Mouse (Mus musculus) liver, adult 2 months (tissue): Measurements from ENCODE around the gene Rpl38.

Experiments used
- CTCF ChIP-seq: fragments of 200-500 bp; IDR thresholded peaks from 2 replicates; pipeline ENCODE4 v1.5.1; 2011; ENCODE audit warnings: low read depth, low read length, control low read depth
- POLR2A ChIP-seq: fragments of 200-500 bp; IDR thresholded peaks from 2 replicates; pipeline ENCODE4 v1.6.1; 2011; ENCODE audit warnings: low read length, control low read depth; ENCODE audit not compliant: insufficient read depth; ENCODE audit errors: extremely low read depth

DNA sequence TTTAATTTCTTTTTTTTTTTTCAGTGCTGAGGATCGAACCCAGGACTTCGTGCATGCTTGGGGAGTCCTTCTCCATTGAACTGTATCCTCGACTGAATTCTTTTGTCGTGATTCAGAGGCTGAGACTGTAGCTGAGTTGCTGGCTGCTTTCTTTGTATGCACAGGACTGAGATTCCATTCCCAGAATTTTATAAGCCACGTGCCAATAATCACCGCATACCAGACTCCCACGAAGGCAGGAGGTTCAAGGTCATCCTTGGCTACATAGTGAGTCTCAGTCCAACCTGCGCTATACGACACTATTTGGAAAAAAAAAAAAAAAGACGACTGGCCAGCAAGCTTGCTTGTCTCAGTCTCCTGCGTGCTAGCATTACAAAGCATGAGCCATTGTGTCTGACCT, 25.4 kb upstream of the Rpl38 start:
- TF ChIP-seq CTCF, result no peak
- TF ChIP-seq POLR2A, result no peak
